ENCODE assay signal across 16 mouse cellular contexts in the genomic region with DNA sequence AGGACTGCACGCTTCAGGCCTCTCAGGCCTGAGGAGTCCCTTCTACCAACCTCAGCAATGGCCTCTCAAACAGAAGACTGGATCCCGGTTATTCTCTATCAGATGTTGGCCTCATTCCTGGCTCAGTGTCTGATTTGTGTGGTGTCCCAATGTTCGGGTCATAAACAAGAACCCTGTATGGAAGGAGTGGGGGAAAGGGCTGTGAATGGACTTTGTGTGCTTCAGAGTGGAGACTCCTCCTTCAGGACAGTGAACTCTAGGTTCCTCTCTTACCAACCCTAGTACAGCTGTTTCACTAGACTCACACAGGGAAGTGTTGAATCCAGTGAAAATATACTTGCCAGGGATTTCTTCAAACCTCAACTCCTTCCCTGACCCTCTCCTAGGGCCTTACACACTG. TPM values are rescaled to one million over a fixed set of nuclear protein-coding genes. Genes with fewer than 3 reads are reported as not detected.
DNase-seq lines count a peak whose midpoint lies in the region; ATAC-seq and TF ChIP-seq lines count a peak whose summit lies in the region.
"Had no signal": no experiment of that assay in that cellular context is flagged by ENCODE, and none has a peak within 500 bp of the region (broad histone marks: within the 10 kb centered on the region; RNA-seq: fewer than 3 reads in every experiment).

No protein-coding gene starts in this region.

- TF ChIP-seq CTCF in liver, adult 2 months (IDR thresholded peaks at IDR 0.05; ENCODE audit: low read depth, low read length), result no peak

- WGBS in heart, embryonic 10.5 days, result 67% methylated on average over 3 of the region's 3 CpGs
- WGBS in liver, adult 2 months, result 43% methylated on average over 3 of the region's 3 CpGs
- 65% methylated on average over 3 of the region's 3 CpGs for WGBS in liver, embryonic 12.5 days (ENCODE audit: insufficient replicate concordance)
- WGBS in embryonic facial prominence, embryonic 15.5 days, result 54% methylated on average over 3 of the region's 3 CpGs

- H3K79me2 ChIP-seq in liver, adult 2 months (ENCODE audit: control insufficient read depth, insufficient read depth, low read length), result no peaks in the 10 kb centered on the region

- no peak overlapping the region for H3K9ac ChIP-seq in liver, adult 2 months (ENCODE audit: low read depth, low read length)
- H3K9ac ChIP-seq in liver, embryonic 12.5 days, result no peak overlapping the region
- H3K9ac ChIP-seq in embryonic facial prominence, embryonic 15.5 days, result no peak overlapping the region

- intact Hi-C loops in heart, postnatal 36 days (cut with DNase I), result no loop called here

- H3K27me3 ChIP-seq in heart, embryonic 10.5 days (ENCODE audit: insufficient read depth, poor library complexity, severe bottlenecking), result peaks cover 49% of the 10 kb centered on the region
- H3K27me3 ChIP-seq in liver, adult 2 months (ENCODE audit: control insufficient read depth, insufficient read depth, low read length), result no peaks in the 10 kb centered on the region
- H3K27me3 ChIP-seq in liver, embryonic 12.5 days (replicated peaks), result peaks cover 45% of the 10 kb centered on the region
- no peaks in the 10 kb centered on the region for H3K27me3 ChIP-seq in embryonic facial prominence, embryonic 15.5 days

- DNase-seq in heart, embryonic 10.5 days (ENCODE audit: low spot score), result no peak
- no peak for DNase-seq in heart, postnatal 36 days
- DNase-seq in liver, adult 2 months (ENCODE audit: extremely low read depth, low read depth, low spot score), result peak; percentile 84
- peak; percentile 36 for DNase-seq in lung, postnatal 36 days
- no peak for DNase-seq in right cerebral cortex, adult 18-20 months
- DNase-seq in frontal cortex, adult 2 months (ENCODE audit: extremely low spot score in 1 of 2, low spot score in 1 of 2), result no peak
- DNase-seq: adrenal gland, postnatal 36 days; cerebellum, adult 18-20 months; retina, postnatal 1 day; thymus, postnatal 4 days had no signal

- peak overlapping the region; percentile 59; the same call in 1 of the 2 replicates for H3K27ac ChIP-seq in heart, embryonic 10.5 days
- H3K27ac ChIP-seq in liver, adult 2 months (replicated peaks; ENCODE audit: insufficient read depth, low read depth, low read length), result peak overlapping the region; percentile 52; the same call in 1 of the 2 replicates
- H3K27ac ChIP-seq in liver, embryonic 12.5 days, result no peak overlapping the region
- peak overlapping the region; percentile 92 for H3K27ac ChIP-seq in embryonic facial prominence, embryonic 15.5 days (replicated peaks)

- no peaks in the 10 kb centered on the region for H3K9me3 ChIP-seq in heart, embryonic 10.5 days
- no peaks in the 10 kb centered on the region for H3K9me3 ChIP-seq in liver, embryonic 12.5 days (replicated peaks)
- no peaks in the 10 kb centered on the region for H3K9me3 ChIP-seq in embryonic facial prominence, embryonic 15.5 days (replicated peaks)

- no peak for ATAC-seq in liver, embryonic 12.5 days
- no peak for ATAC-seq in embryonic facial prominence, embryonic 15.5 days (ENCODE audit: insufficient number of reproducible peaks, low FRiP score, low TSS enrichment, low read depth)

- no peak overlapping the region for H3K4me3 ChIP-seq in heart, embryonic 10.5 days
- no peak overlapping the region for H3K4me3 ChIP-seq in liver, adult 2 months (ENCODE audit: insufficient read depth, low read depth, low read length)
- H3K4me3 ChIP-seq in liver, embryonic 12.5 days, result no peak overlapping the region
- no peak overlapping the region for H3K4me3 ChIP-seq in embryonic facial prominence, embryonic 15.5 days (replicated peaks)

- no peak overlapping the region for H3K4me2 ChIP-seq in liver, embryonic 12.5 days
- H3K4me2 ChIP-seq in embryonic facial prominence, embryonic 15.5 days (replicated peaks), result no peak overlapping the region
- H3K4me2 ChIP-seq: midbrain, embryonic 11.5 days had no signal

- no peak for TF ChIP-seq POLR2A in liver, adult 2 months (IDR thresholded peaks at IDR 0.05; ENCODE audit: extremely low read depth, insufficient read depth, low read length)

- H3K4me1 ChIP-seq in heart, embryonic 10.5 days, result no peaks in the 10 kb centered on the region
- H3K4me1 ChIP-seq in liver, adult 2 months (ENCODE audit: control insufficient read depth, insufficient read depth, low read length), result peaks cover 7% of the 10 kb centered on the region
- H3K4me1 ChIP-seq in liver, embryonic 12.5 days, result 0 out of 2 replicates have a peak, but pooled peaks cover 6% of the 10 kb centered on the region
- peaks cover 25% of the 10 kb centered on the region for H3K4me1 ChIP-seq in embryonic facial prominence, embryonic 15.5 days

- no peaks in the 10 kb centered on the region for H3K36me3 ChIP-seq in heart, embryonic 10.5 days
- no peaks in the 10 kb centered on the region for H3K36me3 ChIP-seq in liver, adult 2 months (ENCODE audit: control insufficient read depth, insufficient read depth, low read length)
- no peaks in the 10 kb centered on the region for H3K36me3 ChIP-seq in liver, embryonic 12.5 days
- no peaks in the 10 kb centered on the region for H3K36me3 ChIP-seq in embryonic facial prominence, embryonic 15.5 days

RNA-seq across cellular contexts. Expression of gene Haus7, which starts 9.5 kb away (rescaled TPM):
- polyA plus RNA-seq in heart, embryonic 10.5 days (2016; fragmentation: Nextera tagmentation; extraction: Ambion mirVana), result 83.7 and 90.0 TPM in 2 replicates
- total RNA-seq in heart, postnatal 36 days (2021), result 1 to 10 TPM; 6.8 to 6.9 TPM
- total RNA-seq in liver, adult 2 months (2014; rRNA removed), result 12.9 and 15.5 TPM in 2 replicates
- polyA plus RNA-seq in liver, adult 2 months (2012; rRNA removed), result 11.2 and 12.8 TPM in 2 replicates
- 48.4 and 51.3 TPM in 2 replicates for polyA plus RNA-seq in liver, embryonic 12.5 days (2016; fragmentation: Nextera tagmentation; extraction: Ambion mirVana)
- polyA plus RNA-seq in embryonic facial prominence, embryonic 15.5 days (2015; fragmentation: Nextera tagmentation; extraction: Ambion mirVana), result 56.5 and 58.7 TPM in 2 replicates
- polyA plus RNA-seq in frontal cortex, adult 2 months (2012; rRNA removed), result 11.7 and 12.7 TPM in 2 replicates

RNA-seq across cellular contexts. Expression of gene Bgn, which starts 15.1 kb away (rescaled TPM):
- 18.6 and 30.3 TPM in 2 replicates for polyA plus RNA-seq in heart, embryonic 10.5 days (2016; fragmentation: Nextera tagmentation; extraction: Ambion mirVana)
- 100 to 1,000 TPM; 229 to 253 TPM for total RNA-seq in heart, postnatal 36 days (2021)
- 27.1 and 47.0 TPM in 2 replicates for total RNA-seq in liver, adult 2 months (2014; rRNA removed)
- polyA plus RNA-seq in liver, adult 2 months (2012; rRNA removed), result 71.9 and 78.9 TPM in 2 replicates
- 13.0 and 14.8 TPM in 2 replicates for polyA plus RNA-seq in liver, embryonic 12.5 days (2016; fragmentation: Nextera tagmentation; extraction: Ambion mirVana)
- 302 and 313 TPM in 2 replicates for polyA plus RNA-seq in embryonic facial prominence, embryonic 15.5 days (2015; fragmentation: Nextera tagmentation; extraction: Ambion mirVana)
- 28.2 and 30.2 TPM in 2 replicates for polyA plus RNA-seq in frontal cortex, adult 2 months (2012; rRNA removed)

RNA-seq across cellular contexts. Expression of gene Trex2, which starts 33.2 kb away (rescaled TPM):
- polyA plus RNA-seq in heart, embryonic 10.5 days (2016; fragmentation: Nextera tagmentation; extraction: Ambion mirVana), result not detected in 2 replicates
- not detected for total RNA-seq in heart, postnatal 36 days (2021)
- not detected in 2 replicates for total RNA-seq in liver, adult 2 months (2014; rRNA removed)
- polyA plus RNA-seq in liver, adult 2 months (2012; rRNA removed), result not detected in 2 replicates
- polyA plus RNA-seq in liver, embryonic 12.5 days (2016; fragmentation: Nextera tagmentation; extraction: Ambion mirVana), result not detected in 2 replicates
- polyA plus RNA-seq in embryonic facial prominence, embryonic 15.5 days (2015; fragmentation: Nextera tagmentation; extraction: Ambion mirVana), result 12.3 and 13.0 TPM in 2 replicates
- not detected in 2 replicates for polyA plus RNA-seq in frontal cortex, adult 2 months (2012; rRNA removed)
- total RNA-seq: adrenal gland, postnatal 36 days; gastrocnemius, postnatal 14 days had no signal
- polyA plus RNA-seq: C2C12; midbrain, embryonic 11.5 days; neural tube, embryonic 11.5 days had no signal

RNA-seq across cellular contexts. Expression of gene Atp2b3, which starts 34.6 kb away (rescaled TPM):
- polyA plus RNA-seq in heart, embryonic 10.5 days (2016; fragmentation: Nextera tagmentation; extraction: Ambion mirVana), result 0.11 and 0.21 TPM in 2 replicates
- under 1 TPM in 1 of 2 experiments, not detected in 1; 0.08 TPM for total RNA-seq in heart, postnatal 36 days (2021)
- 0.07 TPM in 1 of 2 replicates, not detected in the other for total RNA-seq in liver, adult 2 months (2014; rRNA removed)
- not detected in 2 replicates for polyA plus RNA-seq in liver, adult 2 months (2012; rRNA removed)
- polyA plus RNA-seq in liver, embryonic 12.5 days (2016; fragmentation: Nextera tagmentation; extraction: Ambion mirVana), result not detected in 2 replicates
- 0.41 and 0.43 TPM in 2 replicates for polyA plus RNA-seq in embryonic facial prominence, embryonic 15.5 days (2015; fragmentation: Nextera tagmentation; extraction: Ambion mirVana)
- 29.2 and 35.8 TPM in 2 replicates for polyA plus RNA-seq in frontal cortex, adult 2 months (2012; rRNA removed)
- polyA plus RNA-seq: C2C12 had no signal

RNA-seq across cellular contexts. Expression of gene Zfp92, which starts 57.4 kb away (rescaled TPM):
- 0.13 TPM in 1 of 2 replicates, not detected in the other for polyA plus RNA-seq in heart, embryonic 10.5 days (2016; fragmentation: Nextera tagmentation; extraction: Ambion mirVana)
- total RNA-seq in heart, postnatal 36 days (2021), result not detected
- total RNA-seq in liver, adult 2 months (2014; rRNA removed), result not detected in 2 replicates
- polyA plus RNA-seq in liver, adult 2 months (2012; rRNA removed), result not detected in 2 replicates
- polyA plus RNA-seq in liver, embryonic 12.5 days (2016; fragmentation: Nextera tagmentation; extraction: Ambion mirVana), result not detected in 2 replicates
- polyA plus RNA-seq in embryonic facial prominence, embryonic 15.5 days (2015; fragmentation: Nextera tagmentation; extraction: Ambion mirVana), result 0.33 and 0.34 TPM in 2 replicates
- 0.95 and 1.6 TPM in 2 replicates for polyA plus RNA-seq in frontal cortex, adult 2 months (2012; rRNA removed)
- polyA plus RNA-seq: neural tube, embryonic 11.5 days had no signal

Comparison
In these comparisons a context has a peak if more than half of its experiments do, and no peak if none do; other contexts are left out.
1. DNase-seq: peak in liver, adult 2 months (single experiment) and lung, postnatal 36 days (single experiment); none in heart, embryonic 10.5 days (single experiment), heart, postnatal 36 days (0 of 2), right cerebral cortex, adult 18-20 months (single experiment) and frontal cortex, adult 2 months (0 of 2).
2. RNA of gene Trex2, which starts 33.2 kb away (polyA plus RNA-seq): 12.3 to 13.0 TPM in embryonic facial prominence, embryonic 15.5 days; not detected in frontal cortex, adult 2 months, not detected in heart, embryonic 10.5 days, not detected in liver, embryonic 12.5 days and not detected in liver, adult 2 months; every median in the first group is over 10 times any median in the second.